Mouse (Mus musculus) MEL (cell line): ENCODE results near the gene Best1.

ENCODE experiments used
- ETS1 ChIP-seq: IDR thresholded peaks from 2 replicates; pipeline ENCODE4 v1.6.1; 2012; ENCODE audit warnings: low read depth, mild to moderate bottlenecking, inconsistent platforms, low read length, improper control_type of control experiment, moderate library complexity
- POLR2A ChIP-seq, 2 experiments: IDR thresholded peaks; 2 replicates each; pipeline ENCODE4 v1.6.1; 2011 to 2012; ENCODE audit warnings: low read length in 2 of 2, mild to moderate bottlenecking in 2 of 2, control low read depth in 1 of 2, improper control_type of control experiment in 1 of 2, low read depth in 1 of 2, moderate library complexity in 1 of 2; ENCODE audit not compliant: control insufficient read depth in 1 of 2, insufficient read depth in 1 of 2, poor library complexity in 1 of 2
- TAL1 ChIP-seq: IDR thresholded peaks from 2 replicates; pipeline ENCODE4 v1.6.1; 2012; ENCODE audit warnings: mild to moderate bottlenecking, inconsistent platforms, low read length, moderate library complexity, mixed read lengths
- UBTF ChIP-seq: IDR thresholded peaks from 2 replicates; pipeline ENCODE4 v1.6.1; 2012; ENCODE audit warnings: low read depth, mild to moderate bottlenecking, inconsistent platforms, low read length, improper control_type of control experiment, moderate library complexity, borderline replicate concordance; ENCODE audit not compliant: insufficient read depth
- USF2 ChIP-seq, 2 experiments: IDR thresholded peaks; 2 replicates each; pipeline ENCODE4 v1.6.1; 2011 to 2012; ENCODE audit warnings: improper control_type of control experiment in 2 of 2, low read length in 2 of 2, borderline replicate concordance in 1 of 2, inconsistent platforms in 1 of 2, low read depth in 1 of 2, mild to moderate bottlenecking in 1 of 2; ENCODE audit not compliant: insufficient read depth in 1 of 2
- ZNF384 ChIP-seq: IDR thresholded peaks from 2 replicates; pipeline ENCODE4 v1.6.1; 2012; ENCODE audit warnings: low read depth, mild to moderate bottlenecking, inconsistent platforms, low read length, improper control_type of control experiment

- TF ChIP-seq ETS1 = no peak
- no peak for TF ChIP-seq TAL1
- no peak for TF ChIP-seq USF2 (IDR thresholded peaks at IDR 0.05; ENCODE audit: borderline replicate concordance in 1 of 2, insufficient read depth in 1 of 2, low read depth in 1 of 2, low read length in 2 of 2)
- no peak for TF ChIP-seq POLR2A (IDR thresholded peaks at IDR 0.05; ENCODE audit: control insufficient read depth in 1 of 2, insufficient read depth in 1 of 2, low read depth in 1 of 2, low read length in 2 of 2, poor library complexity in 1 of 2)
- no peak for TF ChIP-seq ZNF384
- no peak for TF ChIP-seq UBTF
These were observed 24.3 kb downstream of the Best1 start for GRCm38 (mm10) chr19:9977085-9977484.
